8 mouse cellular contexts compared by ENCODE assay signal in the genomic region with DNA sequence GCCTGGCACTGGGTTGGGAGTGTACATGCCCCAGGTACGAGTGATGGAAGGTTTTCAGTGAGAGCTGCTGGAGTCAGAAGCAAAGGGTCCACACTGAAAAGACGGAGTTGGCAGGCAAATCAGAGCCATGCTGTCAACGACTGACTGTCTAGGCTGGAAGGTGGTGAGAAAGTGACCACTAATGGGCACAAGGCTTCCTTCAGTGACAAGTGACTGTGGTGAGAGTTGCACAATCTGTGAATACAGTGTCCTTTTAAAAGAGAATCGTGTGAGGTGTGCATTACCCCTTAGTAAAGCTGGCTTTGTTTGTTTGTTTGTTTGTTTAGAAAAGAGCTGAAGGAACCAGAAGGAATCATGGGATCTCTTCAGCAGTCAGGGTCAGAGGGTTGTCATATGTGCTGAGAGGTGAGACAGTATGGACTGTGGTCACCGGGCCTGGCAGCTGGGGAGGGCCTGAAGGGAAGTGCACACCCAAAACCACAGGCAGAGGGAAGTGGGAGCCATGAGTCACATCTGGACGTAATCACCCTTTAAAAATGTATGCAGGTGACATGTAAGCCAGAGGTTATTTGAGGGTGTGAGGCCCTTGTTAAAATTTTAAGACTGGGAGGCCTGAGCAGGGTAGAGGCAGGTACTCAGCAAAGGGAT.
DNase-seq lines count a peak whose midpoint lies in the region; ATAC-seq and TF ChIP-seq lines count a peak whose summit lies in the region.
"Not testable (repeated sequence)": the region's sequence is repeated elsewhere in the genome, so short reads cannot be mapped to it uniquely, and the experiment has no call there.

No protein-coding gene starts in this region.

- H3K4me1 ChIP-seq in limb, embryonic 12.5 days (replicated peaks); liver, postnatal 0 days (ENCODE audit: insufficient read depth); stomach, postnatal 0 days (replicated peaks; ENCODE audit: control insufficient read depth, insufficient read depth): not testable (repeated sequence)

- in situ Hi-C loops in Patski (cut with MboI; ENCODE audit: low pct_unique_long_range_greater_than_20kb) = not testable (repeated sequence)

- 43% methylated on average over 1 of the region's 6 CpGs for WGBS in limb, embryonic 12.5 days
- no CpG with 5 or more reads among the region's 6 CpGs for WGBS in liver, postnatal 0 days (ENCODE audit: insufficient replicate concordance)
- 67% methylated on average over 1 of the region's 6 CpGs for WGBS in stomach, postnatal 0 days

- not testable (repeated sequence) for H3K36me3 ChIP-seq in limb, embryonic 12.5 days; liver, postnatal 0 days (replicated peaks; ENCODE audit: insufficient read depth, low read length); stomach, postnatal 0 days (ENCODE audit: control insufficient read depth, insufficient read depth, low read length)

- H3K9ac ChIP-seq in limb, embryonic 12.5 days (replicated peaks); liver, postnatal 0 days (replicated peaks); stomach, postnatal 0 days (ENCODE audit: low read length): not testable (repeated sequence)

- H3K4me3 ChIP-seq in limb, embryonic 12.5 days (replicated peaks); liver, postnatal 0 days (ENCODE audit: low read depth, low read length); stomach, postnatal 0 days (ENCODE audit: low read depth, low read length): not testable (repeated sequence)

- peak; percentile 71 for ATAC-seq in Patski
- ATAC-seq in common myeloid progenitor, adult 5-6 weeks (replicated peaks; ENCODE audit: low read depth, poor library complexity, severe bottlenecking) = peak; percentile 97
- peak; percentile 95 to 97 for ATAC-seq in hematopoietic stem cell, adult 5-6 weeks (replicated peaks in 1 of 2; ENCODE audit: insufficient read depth in 1 of 2, low FRiP score in 2 of 2, low TSS enrichment in 1 of 2, low read depth in 1 of 2, poor library complexity in 2 of 2, severe bottlenecking in 2 of 2)
- ATAC-seq in limb, embryonic 12.5 days (ENCODE audit: insufficient number of reproducible peaks, insufficient read depth, low FRiP score, low TSS enrichment, low read depth) = peak; percentile 29; the same call in 1 of the 2 replicates
- ATAC-seq in liver, postnatal 0 days = peak; percentile 85
- ATAC-seq in megakaryocyte, adult 5-6 weeks (ENCODE audit: poor library complexity, severe bottlenecking) = peak; percentile 96
- ATAC-seq in monocyte, adult 5-6 weeks (replicated peaks; ENCODE audit: insufficient number of reproducible peaks, low FRiP score, low TSS enrichment, poor library complexity, severe bottlenecking) = peak; percentile 93
- ATAC-seq in stomach, postnatal 0 days (ENCODE audit: low FRiP score, low TSS enrichment) = peak; percentile 63

- not testable (repeated sequence) for H3K27me3 ChIP-seq in Patski; limb, embryonic 12.5 days; liver, postnatal 0 days (ENCODE audit: insufficient read depth, low read length); stomach, postnatal 0 days (ENCODE audit: control insufficient read depth, insufficient read depth, low read length)

- not testable (repeated sequence) for H3K27ac ChIP-seq in limb, embryonic 12.5 days; liver, postnatal 0 days (ENCODE audit: low read depth); stomach, postnatal 0 days (replicated peaks)

- not testable (repeated sequence) for DNase-seq in Patski (ENCODE audit: low read depth, low spot score); liver, postnatal 0 days; stomach, postnatal 0 days (ENCODE audit: low spot score)

- POLR2A ChIA-PET in Patski (lab: Charles Lee) = not testable (repeated sequence)

- H3K4me2 ChIP-seq in limb, embryonic 12.5 days; liver, postnatal 0 days (ENCODE audit: low read depth, low read length); stomach, postnatal 0 days (replicated peaks; ENCODE audit: low read depth): not testable (repeated sequence)

- not testable (repeated sequence) for H3K9me3 ChIP-seq in limb, embryonic 12.5 days; liver, postnatal 0 days (ENCODE audit: low read length); stomach, postnatal 0 days (ENCODE audit: control insufficient read depth, low read length)

- TF ChIP-seq EP300 in liver, postnatal 0 days (IDR thresholded peaks at IDR 0.05; ENCODE audit: low read depth); stomach, postnatal 0 days (optimal IDR thresholded peaks at IDR 0.05): not testable (repeated sequence)

- not testable (repeated sequence) for TF ChIP-seq CTCF in Patski (IDR thresholded peaks at IDR 0.05); liver, postnatal 0 days (IDR thresholded peaks at IDR 0.05; ENCODE audit: low read depth); stomach, postnatal 0 days (IDR thresholded peaks at IDR 0.05; ENCODE audit: low read depth)

- CTCF ChIA-PET in Patski (lab: Charles Lee) = not testable (repeated sequence)

Comparison
In these comparisons a context has a peak if more than half of its experiments do, and no peak if none do; other contexts are left out.
1. ATAC-seq: peak in every context shown above with its lines; median percentile 97 in common myeloid progenitor, adult 5-6 weeks; 96 in hematopoietic stem cell, adult 5-6 weeks; 96 in megakaryocyte, adult 5-6 weeks; 93 in monocyte, adult 5-6 weeks; 85 in liver, postnatal 0 days; 71 in Patski; 63 in stomach, postnatal 0 days; 29 in limb, embryonic 12.5 days.